Mouse (Mus musculus) embryonic fibroblast, embryonic 13.5 days (primary cell): ENCODE data around the gene Coq9. TPM values are rescaled to one million over a fixed set of nuclear protein-coding genes. Genes with fewer than 3 reads are reported as not detected.

Experiments used
- H3K27ac ChIP-seq: 2 replicates; pipeline ENCODE4 v1.5.1; 2012; ENCODE audit warnings: low read length, control low read depth, inconsistent platforms; ENCODE audit not compliant: insufficient read depth
- H3K4me1 ChIP-seq: 2 replicates; pipeline ENCODE4 v1.6.1; 2011; ENCODE audit warnings: low read length; ENCODE audit not compliant: control insufficient read depth, insufficient read depth
- H3K4me3 ChIP-seq: 2 replicates; pipeline ENCODE4 v1.5.1; 2011; ENCODE audit warnings: mild to moderate bottlenecking, control low read depth, low read length; ENCODE audit not compliant: insufficient read depth
- CTCF ChIP-seq: IDR thresholded peaks from 2 replicates; pipeline ENCODE4 v1.5.1; 2011; ENCODE audit warnings: mild to moderate bottlenecking, control low read depth, low read length, moderate library complexity, borderline replicate concordance; ENCODE audit not compliant: insufficient read depth
- POLR2A ChIP-seq: IDR thresholded peaks from 2 replicates; pipeline ENCODE4 v1.6.1; 2011; ENCODE audit warnings: low read depth, mild to moderate bottlenecking, control low read depth, low read length, moderate library complexity
- polyA plus RNA-seq: library from polyadenylated mRNA; stranded (reverse); fragments of >200 nt; gene quantifications from 2 replicates; pipeline ENCODE4 v1.2.4, GENCODE M21; 2011; ENCODE audit warnings: low read depth; ENCODE audit not compliant: missing spikeins, insufficient read length

The Coq9 gene
- polyA plus RNA-seq, 1 experiment, result 48.9 TPM

DNA sequence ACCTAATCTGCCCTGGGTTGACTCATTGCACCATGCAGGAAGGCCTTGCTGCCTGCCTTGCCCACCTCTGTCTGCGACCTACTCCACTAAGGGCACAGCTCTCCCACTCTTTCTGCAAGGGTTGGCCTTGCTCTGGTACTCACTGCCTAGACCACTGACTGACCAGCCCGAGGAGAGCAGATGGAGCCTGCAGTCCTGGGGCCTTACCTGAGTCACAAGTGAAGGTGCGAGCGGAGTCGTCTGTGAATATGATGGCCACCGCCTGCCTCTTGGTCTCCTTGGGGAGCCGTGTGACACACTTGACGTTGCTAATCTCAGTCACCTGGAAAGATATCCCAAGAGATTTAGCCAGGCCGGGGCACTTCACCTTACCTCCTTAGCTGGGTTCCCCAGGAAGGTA lies 28.8 kb downstream of the Coq9 start:
- H3K4me1 ChIP-seq, result no peaks in the 10 kb centered on the region
- H3K4me3 ChIP-seq, result no peak overlapping the region
- no peak overlapping the region for H3K27ac ChIP-seq
- TF ChIP-seq CTCF (no peak), POLR2A (no peak)

DNA sequence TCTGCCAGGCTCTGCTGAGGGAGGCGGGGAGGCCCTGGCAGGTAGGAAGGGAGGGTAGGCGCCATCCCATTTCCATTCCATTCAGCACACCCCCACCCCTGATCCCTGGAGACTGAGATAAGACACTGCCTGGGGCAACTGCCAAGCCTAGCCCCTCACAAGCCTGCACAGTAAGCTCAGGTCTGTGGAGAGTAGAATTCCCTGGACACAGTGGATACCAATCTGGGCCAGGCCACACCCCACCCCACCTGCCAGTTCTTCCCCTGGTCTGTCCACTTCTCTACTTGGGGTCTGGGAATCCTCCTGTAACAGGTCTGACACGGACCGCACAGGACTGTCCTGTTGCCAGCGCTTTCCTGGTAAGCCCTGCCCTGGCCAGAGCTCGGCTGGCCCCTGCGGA lies 31.0 kb downstream of the Coq9 start:
- TF ChIP-seq POLR2A (no peak), CTCF (no peak)
- H3K27ac ChIP-seq, result no peak overlapping the region
- no peak overlapping the region for H3K4me3 ChIP-seq
- no peaks in the 10 kb centered on the region for H3K4me1 ChIP-seq

DNA sequence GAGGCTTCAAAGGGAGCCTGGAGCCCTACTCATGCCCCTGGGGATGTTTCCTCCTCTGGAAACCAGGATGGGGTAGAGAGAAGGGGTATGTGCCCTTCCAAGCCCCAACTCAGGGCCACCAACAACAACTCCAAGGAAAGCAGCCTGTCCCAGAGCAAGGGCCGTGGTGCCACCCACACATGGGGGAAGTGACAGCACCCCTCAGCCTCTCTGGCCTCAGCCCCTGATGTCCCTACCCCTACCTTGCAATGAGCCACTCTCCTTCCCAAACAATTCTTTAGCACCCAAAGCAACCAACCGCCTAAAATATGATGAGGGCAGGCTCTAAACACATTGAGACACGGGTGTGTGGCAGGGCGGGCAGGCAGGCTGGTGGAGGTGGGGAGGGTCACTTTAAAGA lies 31.9 kb downstream of the Coq9 start:
- no peak for TF ChIP-seq CTCF
- TF ChIP-seq POLR2A, result no peak
- Histone ChIP-seq H3K27ac (no peak overlapping the region), H3K4me3 (peak overlapping the region; percentile 49), H3K4me1 (peaks cover 1% of the 10 kb centered on the region; the same call in 1 of the 2 replicates)

DNA sequence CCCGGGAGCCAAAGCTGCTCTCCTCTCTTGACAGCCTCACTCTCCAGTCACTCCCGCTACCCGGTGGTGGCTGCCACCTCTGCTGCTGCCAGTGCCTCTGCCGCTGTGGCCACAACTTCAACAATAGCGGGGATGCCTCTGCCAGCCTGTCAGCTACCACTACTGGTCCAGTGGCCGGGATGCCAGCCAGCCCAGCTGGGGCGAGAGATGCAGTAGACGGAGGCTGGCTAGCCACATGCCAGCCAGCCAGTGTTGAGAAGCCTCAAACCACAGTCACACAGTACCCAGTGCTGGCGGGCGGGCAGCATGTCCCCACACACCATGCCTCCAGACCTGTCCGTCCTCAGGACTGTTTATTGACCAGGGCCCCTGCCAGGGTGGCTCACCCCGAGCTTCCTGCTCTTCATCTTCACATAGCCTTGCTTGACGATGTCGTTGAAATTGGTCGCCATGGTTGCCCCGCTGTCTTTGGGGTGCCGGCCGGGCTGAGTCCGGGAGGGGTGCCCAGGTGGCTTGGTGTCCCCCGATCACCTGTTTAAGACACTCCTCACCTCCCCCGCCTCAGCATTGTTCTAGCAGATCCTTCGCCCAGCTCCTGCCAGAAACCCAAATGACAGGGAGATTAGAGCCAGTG lies 32.5 kb downstream of the Coq9 start:
- TF ChIP-seq POLR2A, result no peak
- no peak for TF ChIP-seq CTCF
- Histone ChIP-seq H3K4me3 (peak overlapping the region; percentile 49), H3K27ac (no peak overlapping the region), H3K4me1 (peaks cover 5% of the 10 kb centered on the region; the same call in 1 of the 2 replicates)

DNA sequence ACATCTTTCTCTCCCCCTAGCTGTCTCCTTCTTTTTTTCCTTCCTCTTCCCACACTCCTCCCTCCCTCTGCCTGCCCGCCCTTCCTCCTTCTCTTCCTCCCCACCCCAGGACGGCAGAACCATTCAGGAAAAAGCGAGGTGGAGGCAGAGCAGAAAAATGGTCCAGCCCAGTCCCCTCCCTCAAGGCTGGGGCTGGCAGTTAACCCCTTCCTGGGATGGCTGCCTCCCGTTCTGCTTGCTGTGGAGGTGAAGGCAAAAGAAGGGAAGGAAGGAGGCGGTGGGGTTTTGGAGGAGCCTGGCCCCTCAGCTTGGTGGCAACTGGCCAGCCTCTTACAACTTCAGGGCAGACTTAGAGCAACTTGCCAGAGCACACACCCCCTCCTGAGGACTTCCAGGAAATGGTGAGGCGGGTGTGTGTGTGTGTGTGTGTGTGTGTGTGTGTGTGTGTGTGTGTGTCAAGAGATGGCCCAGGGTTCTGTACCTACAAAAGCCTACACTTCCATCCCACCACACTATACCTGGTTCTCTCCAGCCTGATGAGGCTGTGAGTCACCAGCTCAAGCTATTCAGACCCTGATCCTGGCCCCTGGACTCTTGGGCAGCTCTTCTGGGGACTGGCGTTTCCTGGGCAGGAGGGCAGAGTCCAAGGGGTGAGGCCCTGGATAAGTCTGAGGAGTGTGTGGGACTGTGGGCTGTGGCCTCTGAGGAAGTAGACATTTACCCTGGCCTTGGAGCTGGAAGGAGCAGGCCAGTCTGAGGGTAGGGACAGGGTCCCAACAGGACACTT lies 33.2 kb downstream of the Coq9 start:
- peak; percentile 73 for TF ChIP-seq POLR2A
- TF ChIP-seq CTCF, result no peak
- no peak overlapping the region for H3K27ac ChIP-seq
- H3K4me1 ChIP-seq, result peaks cover 5% of the 10 kb centered on the region; the same call in 1 of the 2 replicates

DNA sequence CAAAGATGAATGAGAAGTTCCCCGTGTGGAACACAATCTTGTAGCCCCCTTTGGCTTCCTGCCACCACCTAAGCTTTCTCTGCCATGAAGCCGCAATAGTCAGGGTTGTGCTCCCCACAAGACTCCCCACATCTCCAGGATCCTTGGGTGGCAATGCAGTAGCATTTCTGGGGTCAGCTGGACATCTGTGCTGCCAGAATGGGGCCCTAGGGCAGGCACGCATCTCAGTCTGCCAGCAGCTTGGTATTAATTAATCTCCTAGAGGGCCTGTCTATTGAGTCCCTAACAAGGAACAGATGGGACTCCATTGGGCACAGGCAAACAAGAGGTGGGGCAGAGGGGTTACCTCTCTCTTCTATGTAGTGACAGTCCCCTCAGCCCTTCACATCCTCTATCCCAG lies 34.0 kb downstream of the Coq9 start:
- Histone ChIP-seq H3K4me3 (no peak overlapping the region), H3K27ac (no peak overlapping the region), H3K4me1 (peaks cover 5% of the 10 kb centered on the region; the same call in 1 of the 2 replicates)
- TF ChIP-seq POLR2A, result no peak
- TF ChIP-seq CTCF, result no peak

More for the DNA sequence above, 33.2 kb downstream of the Coq9 start:
- H3K4me3 ChIP-seq, result peak overlapping the region; percentile 49

DNA sequence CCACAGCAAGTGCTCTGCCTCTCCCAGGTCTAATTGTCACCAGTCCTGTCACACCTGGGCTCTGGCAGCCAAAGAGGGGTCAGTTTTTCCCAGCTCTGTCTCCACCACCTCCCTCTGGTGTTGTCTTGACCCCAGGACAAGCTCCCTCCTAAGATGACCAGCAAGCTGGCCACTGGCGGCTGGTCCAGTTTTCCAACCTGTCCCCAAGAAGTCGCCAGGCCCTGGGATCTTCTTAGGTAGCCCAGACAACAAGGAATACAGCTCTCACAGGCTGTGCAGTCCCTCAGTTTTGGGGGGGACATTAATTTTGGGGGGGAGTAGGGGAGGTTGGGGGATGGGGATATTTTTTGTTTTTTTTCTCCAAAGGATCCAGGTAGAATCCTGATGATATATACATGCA lies 34.5 kb downstream of the Coq9 start:
- H3K27ac ChIP-seq, result no peak overlapping the region
- peaks cover 5% of the 10 kb centered on the region; the same call in 1 of the 2 replicates for H3K4me1 ChIP-seq
- H3K4me3 ChIP-seq, result no peak overlapping the region
- TF ChIP-seq CTCF, result no peak
- no peak for TF ChIP-seq POLR2A

DNA sequence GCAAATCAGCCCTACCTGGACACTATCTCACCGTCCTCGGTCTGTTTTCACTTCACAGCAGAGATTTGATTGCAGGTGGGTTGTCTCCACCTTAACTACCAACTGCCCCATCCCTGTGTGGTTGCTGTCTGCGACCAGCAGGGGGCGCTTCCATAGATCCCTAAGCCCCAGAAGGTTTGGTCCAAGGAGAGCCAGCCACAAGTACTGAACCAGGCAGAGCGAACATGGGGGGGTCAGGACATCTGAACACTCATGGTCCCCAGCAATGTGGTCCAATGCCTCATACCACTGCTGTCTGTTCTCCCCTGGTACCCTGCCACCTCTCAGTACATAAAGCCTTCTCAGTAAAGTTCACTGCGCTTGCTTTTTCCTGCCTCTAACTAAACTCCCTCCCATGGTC lies 36.2 kb downstream of the Coq9 start:
- TF ChIP-seq CTCF, result peak; percentile 61; the same call in 1 of the 2 replicates
- no peak for TF ChIP-seq POLR2A
- Histone ChIP-seq H3K4me3 (no peak overlapping the region), H3K27ac (no peak overlapping the region), H3K4me1 (peaks cover 5% of the 10 kb centered on the region; the same call in 1 of the 2 replicates)

DNA sequence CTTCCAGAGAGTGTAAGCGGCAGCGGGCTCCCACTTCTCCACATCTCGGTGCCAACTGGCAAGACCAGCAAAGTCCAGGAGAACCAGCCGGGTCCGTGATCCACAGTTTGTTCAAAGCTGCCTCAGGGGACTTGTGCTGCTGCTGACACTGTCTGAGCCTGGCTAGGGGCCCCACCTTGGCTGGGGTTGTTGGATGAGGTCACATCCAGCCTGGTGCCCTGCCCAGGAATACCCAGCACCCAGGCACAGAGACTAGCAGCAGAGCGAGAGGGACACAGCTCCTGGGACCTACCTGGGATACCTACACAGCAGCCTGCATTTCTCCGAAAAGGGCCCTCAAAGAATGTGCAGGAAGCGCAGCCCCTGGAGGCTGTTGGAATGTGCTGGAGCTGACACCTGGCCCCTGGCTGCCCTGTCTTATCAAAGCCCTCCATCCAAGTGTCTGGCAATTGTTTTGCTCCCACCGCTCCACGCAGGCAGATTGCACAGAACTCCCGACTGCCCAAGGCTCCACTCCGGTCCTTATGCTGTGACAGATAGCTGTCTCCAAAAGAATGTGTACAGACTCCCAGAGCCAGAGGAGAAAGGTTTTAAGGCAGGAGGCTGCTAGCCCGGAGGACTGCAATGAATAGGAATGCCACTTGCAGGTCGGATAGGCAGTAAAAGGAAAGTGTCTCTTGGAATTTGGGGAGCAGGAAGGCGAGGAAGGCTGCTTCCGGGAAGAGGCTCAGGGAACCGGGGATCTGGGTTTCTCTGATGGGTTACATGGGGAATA lies 37.2 kb downstream of the Coq9 start:
- H3K4me1 ChIP-seq, result peaks cover 5% of the 10 kb centered on the region; the same call in 1 of the 2 replicates
- peak overlapping the region; percentile 72 for H3K4me3 ChIP-seq
- no peak overlapping the region for H3K27ac ChIP-seq
- TF ChIP-seq CTCF, result no peak
- no peak for TF ChIP-seq POLR2A
